Mouse (Mus musculus) thymus, adult 2 months (tissue): ENCODE data around the gene Grxcr1.

Experiments used
- CTCF ChIP-seq: fragments of 200-500 bp; IDR thresholded peaks from 2 replicates; pipeline ENCODE4 v1.5.1; 2012; ENCODE audit warnings: mild to moderate bottlenecking, control low read depth, low read length, moderate library complexity, borderline replicate concordance; ENCODE audit not compliant: control insufficient read depth, poor library complexity, insufficient read depth; ENCODE audit errors: extremely low read depth
- POLR2A ChIP-seq: fragments of 200-500 bp; IDR thresholded peaks from 2 replicates; pipeline ENCODE4 v1.6.1; 2012; ENCODE audit warnings: mild to moderate bottlenecking, low read length, control low read depth, moderate library complexity; ENCODE audit not compliant: control insufficient read depth, poor library complexity, insufficient read depth; ENCODE audit errors: extremely low read depth

GRCm38 (mm10) chr5:68112430-68113036 lies 80.9 kb downstream of the Grxcr1 start:
- TF ChIP-seq POLR2A (no peak), CTCF (no peak)
